Mouse (Mus musculus): ENCODE measurements around the gene Mast4. TPM values are rescaled to one million over a fixed set of nuclear protein-coding genes. Genes with fewer than 3 reads are reported as not detected.

Mast4 gene
- total and polyA plus RNA-seq, 3 experiments, result 0.99 to 7.4 (median 6.1) TPM

GRCm38 (mm10) chr13:103211953-103212352, 122.3 kb downstream of the Mast4 start:
- DNase-seq (ENCODE audit: extremely low read depth), result no peak
- no peak overlapping the region for H3K27ac ChIP-seq (ENCODE audit: insufficient read depth, low read depth)
- H3K9ac ChIP-seq (ENCODE audit: insufficient read depth, low read depth), result no peak overlapping the region
- in situ Hi-C loops (cut with MboI; ENCODE audit: low pct_ligation_motif_present, low pct_unique_long_range_greater_than_20kb, low sequenced_read_pairs) (no loop called here), dilution Hi-C loops (cut with MboI; ENCODE audit: extremely low pct_ligation_motif_present, extremely low pct_unique_long_range_greater_than_20kb, low sequenced_read_pairs) (no loop called here)
- no peak overlapping the region for H3K4me2 ChIP-seq (ENCODE audit: insufficient read depth, low read depth, poor library complexity, severe bottlenecking)
- no peak for TF ChIP-seq SIN3A (IDR thresholded peaks at IDR 0.05; ENCODE audit: low read length)
- no peak for TF ChIP-seq TCF12 (IDR thresholded peaks at IDR 0.05; ENCODE audit: low read depth, low read length)
- TF ChIP-seq POLR2AphosphoS2 (IDR thresholded peaks at IDR 0.05; ENCODE audit: low read depth, low read length), result no peak
- TF ChIP-seq MAX (IDR thresholded peaks at IDR 0.05; ENCODE audit: low read length), result no peak
- TF ChIP-seq E2F4 (IDR thresholded peaks at IDR 0.05; ENCODE audit: insufficient replicate concordance, low read depth, low read length), result no peak
- no peak for TF ChIP-seq HCFC1 (IDR thresholded peaks at IDR 0.05; ENCODE audit: low read depth, low read length)
- TF ChIP-seq JUN (IDR thresholded peaks at IDR 0.05; ENCODE audit: insufficient read depth, low read depth, low read length), result no peak
- no peak for TF ChIP-seq ELF1 (IDR thresholded peaks at IDR 0.05; ENCODE audit: low read depth, low read length)
- no peak for TF ChIP-seq EP300 (IDR thresholded peaks at IDR 0.05; ENCODE audit: low read length)
- TF ChIP-seq NRF1 (IDR thresholded peaks at IDR 0.05; ENCODE audit: low read depth, low read length), result no peak
- TF ChIP-seq USF2 (conservative IDR thresholded peaks at IDR 0.05; ENCODE audit: low read depth, low read length), result no peak
- TF ChIP-seq MYC (IDR thresholded peaks at IDR 0.05; ENCODE audit: low read depth, low read length), result no peak
- TF ChIP-seq ZNF384 (IDR thresholded peaks at IDR 0.05; ENCODE audit: low read depth, low read length), result no peak
- TF ChIP-seq CTCF (conservative IDR thresholded peaks at IDR 0.05 in 1 of 2, IDR thresholded peaks at IDR 0.05 in 1 of 2; ENCODE audit: low read depth in 2 of 2, low read length in 2 of 2), result no peak
- no peak for TF ChIP-seq ZC3H11A (IDR thresholded peaks at IDR 0.05; ENCODE audit: low read depth, low read length)
- TF ChIP-seq RAD21 (IDR thresholded peaks at IDR 0.05; ENCODE audit: low read depth, low read length), result no peak
- no peak for TF ChIP-seq UBTF (IDR thresholded peaks at IDR 0.05; ENCODE audit: low read depth, low read length)
- no peak overlapping the region for H3K4me3 ChIP-seq (replicated peaks in 1 of 3; ENCODE audit: low read depth in 2 of 3, low read length in 2 of 3, poor library complexity in 1 of 3)
- no peaks in the 10 kb centered on the region for H3K36me3 ChIP-seq (replicated peaks in 1 of 2; ENCODE audit: control insufficient read depth in 1 of 2, insufficient read depth in 1 of 2, low read length in 1 of 2)
- peaks cover 0 to 11% of the 10 kb centered on the region in 2 experiments; a peak in 2 of 4 replicates for H3K4me1 ChIP-seq (ENCODE audit: control insufficient read depth in 1 of 2, insufficient read depth in 2 of 2)
- H3K79me2 ChIP-seq (replicated peaks; ENCODE audit: control insufficient read depth, extremely low read depth, insufficient read depth, poor library complexity, severe bottlenecking), result no peaks in the 10 kb centered on the region
- no peaks in the 10 kb centered on the region for H3K9me3 ChIP-seq (replicated peaks; ENCODE audit: low read length)
- H3K27me3 ChIP-seq (replicated peaks), result no peaks in the 10 kb centered on the region

DNA sequence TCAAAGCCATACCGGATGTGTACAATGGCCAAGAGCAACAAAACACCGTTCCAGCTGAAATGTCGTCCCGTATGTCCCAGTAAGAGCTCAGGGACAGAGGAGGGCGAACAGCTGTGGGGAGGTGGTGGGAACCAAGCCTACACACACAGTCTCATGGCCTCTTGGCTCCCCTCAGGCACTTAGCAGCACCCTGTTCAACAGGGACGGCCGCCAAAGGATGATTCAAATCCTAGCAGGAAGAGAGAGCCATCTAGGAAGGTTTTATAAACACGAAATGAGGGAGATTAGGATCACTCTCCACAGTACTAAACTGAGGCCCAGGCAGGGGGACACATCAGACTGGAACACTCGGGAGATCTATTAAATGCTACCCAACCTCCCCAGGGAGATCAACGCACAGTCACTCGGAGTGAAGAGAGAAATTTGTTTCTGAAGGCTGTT, 122.8 kb downstream of the Mast4 start:
- H3K79me2 ChIP-seq (replicated peaks; ENCODE audit: control insufficient read depth, extremely low read depth, insufficient read depth, poor library complexity, severe bottlenecking), result no peaks in the 10 kb centered on the region
- H3K4me2 ChIP-seq (ENCODE audit: insufficient read depth, low read depth, poor library complexity, severe bottlenecking), result no peak overlapping the region
- dilution Hi-C loops (cut with MboI; ENCODE audit: extremely low pct_ligation_motif_present, extremely low pct_unique_long_range_greater_than_20kb, low sequenced_read_pairs), result no loop called here
- no peak for TF ChIP-seq ZNF384 (IDR thresholded peaks at IDR 0.05; ENCODE audit: low read depth, low read length)
- no peak for TF ChIP-seq TBP (conservative IDR thresholded peaks at IDR 0.05; ENCODE audit: low read depth, low read length)
- TF ChIP-seq PAX5 (IDR thresholded peaks at IDR 0.05; ENCODE audit: low read length), result no peak
- TF ChIP-seq JUND (conservative IDR thresholded peaks at IDR 0.05; ENCODE audit: low read depth, low read length), result no peak
- TF ChIP-seq EP300 (IDR thresholded peaks at IDR 0.05; ENCODE audit: low read length), result no peak
- TF ChIP-seq USF1 (IDR thresholded peaks at IDR 0.05; ENCODE audit: low read depth, low read length), result no peak
- no peak for TF ChIP-seq KAT2A (IDR thresholded peaks at IDR 0.05; ENCODE audit: insufficient replicate concordance, low read length)
- no peak for TF ChIP-seq JUN (IDR thresholded peaks at IDR 0.05; ENCODE audit: insufficient read depth, low read depth, low read length)
- no peak for TF ChIP-seq MYC (IDR thresholded peaks at IDR 0.05; ENCODE audit: low read depth, low read length)
- no peak for TF ChIP-seq IRF4 (IDR thresholded peaks at IDR 0.05; ENCODE audit: low read depth, low read length)
- no peak for TF ChIP-seq ZKSCAN1 (IDR thresholded peaks at IDR 0.05; ENCODE audit: borderline replicate concordance, low read depth, low read length)
- TF ChIP-seq ELF1 (IDR thresholded peaks at IDR 0.05; ENCODE audit: low read depth, low read length), result no peak
- no peak for TF ChIP-seq NELFE (IDR thresholded peaks at IDR 0.05; ENCODE audit: low read depth, low read length)
- no peak for TF ChIP-seq CHD1 (IDR thresholded peaks at IDR 0.05; ENCODE audit: low read depth, low read length)
- TF ChIP-seq RCOR1 (conservative IDR thresholded peaks at IDR 0.05; ENCODE audit: low read depth, low read length), result no peak
- TF ChIP-seq E2F4 (IDR thresholded peaks at IDR 0.05; ENCODE audit: insufficient replicate concordance, low read depth, low read length), result no peak
- in situ Hi-C loops (cut with MboI; ENCODE audit: low pct_ligation_motif_present, low pct_unique_long_range_greater_than_20kb, low sequenced_read_pairs), result no loop called here
- no peak overlapping the region for H3K27ac ChIP-seq (ENCODE audit: insufficient read depth, low read depth)
- DNase-seq (ENCODE audit: extremely low read depth), result no peak
- peaks cover 0 to 11% of the 10 kb centered on the region in 2 experiments; a peak in 2 of 4 replicates for H3K4me1 ChIP-seq (ENCODE audit: control insufficient read depth in 1 of 2, insufficient read depth in 2 of 2)
- no peaks in the 10 kb centered on the region for H3K27me3 ChIP-seq (replicated peaks)
- no peak overlapping the region for H3K4me3 ChIP-seq (replicated peaks in 1 of 3; ENCODE audit: low read depth in 2 of 3, low read length in 2 of 3, poor library complexity in 1 of 3)
- no peaks in the 10 kb centered on the region for H3K9me3 ChIP-seq (replicated peaks; ENCODE audit: low read length)
- no peak overlapping the region for H3K9ac ChIP-seq (ENCODE audit: insufficient read depth, low read depth)
- no peaks in the 10 kb centered on the region for H3K36me3 ChIP-seq (replicated peaks in 1 of 2; ENCODE audit: control insufficient read depth in 1 of 2, insufficient read depth in 1 of 2, low read length in 1 of 2)

All from CH12.LX (cell line).